Mouse (Mus musculus): Measurements from ENCODE around the gene Lrrc51. TPM values are rescaled to one million over a fixed set of nuclear protein-coding genes. Genes with fewer than 3 reads are reported as not detected.

Gene Lrrc51
- 18.1 and 28.3 TPM in 2 replicates for polyA plus RNA-seq (2015; fragmentation: Nextera tagmentation; extraction: Ambion mirVana)

DNA sequence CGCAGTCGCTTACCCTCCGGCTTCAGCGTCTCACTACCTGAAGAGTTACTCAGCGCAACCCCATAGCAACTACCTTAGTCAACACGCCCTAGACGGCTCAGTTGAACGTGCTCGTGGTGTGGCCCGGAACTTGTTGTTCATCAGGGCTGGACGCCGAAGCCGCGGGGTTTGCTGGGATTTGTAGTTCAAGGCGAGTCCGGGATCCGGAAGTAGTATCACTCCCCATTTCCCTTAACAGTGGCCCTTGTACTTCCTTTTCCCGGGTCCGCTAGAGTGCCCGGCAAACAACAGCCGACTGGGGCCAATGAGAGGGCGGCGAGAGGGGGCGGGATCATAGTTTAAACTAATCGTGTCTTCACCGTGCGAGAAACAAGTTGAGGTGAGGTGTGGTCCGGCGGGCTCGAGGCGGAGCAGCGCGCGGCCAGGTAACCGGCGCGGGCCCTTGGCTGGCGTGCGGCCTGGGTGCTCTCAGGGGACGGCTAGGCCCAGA lies at the start of gene Lrrc51, which contains the start of gene Numa1:
Gene Lrrc51, minus strand, starts transcription at position 145 of the 490 bp plus-strand sequence.
Gene Numa1, plus strand, starts transcription at position 361 of the 490 bp plus-strand sequence.
- H3K9me3 ChIP-seq (ENCODE audit: control insufficient read depth, low read length) = no peaks in the 10 kb centered on the region
- no peaks in the 10 kb centered on the region for H3K36me3 ChIP-seq (ENCODE audit: control insufficient read depth, insufficient read depth, low read length)
- no peaks in the 10 kb centered on the region for H3K27me3 ChIP-seq (ENCODE audit: control insufficient read depth, insufficient read depth, low read depth, low read length)
- peak; percentile 98 for ATAC-seq (ENCODE audit: low read depth)
- H3K9ac ChIP-seq (ENCODE audit: low read length) = peak within 1 kb of the TSS; percentile 93
- peak within 1 kb of the TSS; percentile 93 for H3K4me3 ChIP-seq (ENCODE audit: low read length)
- H3K27ac ChIP-seq (ENCODE audit: low read length) = peak within 1 kb of the TSS; percentile 93
- peak within 1 kb of the TSS; percentile 67 for H3K4me2 ChIP-seq (ENCODE audit: low read depth, low read length)
- under 1% methylated on average over 40 of the region's 40 CpGs for WGBS
- peaks cover 16% of the 10 kb centered on the region for H3K4me1 ChIP-seq (replicated peaks; ENCODE audit: control insufficient read depth, insufficient read depth, low read length)

GRCm38 (mm10) chr7:101982735-101983134 lies 49.0 kb upstream of the Lrrc51 start:
- no peak overlapping the region for H3K4me2 ChIP-seq (ENCODE audit: low read depth, low read length)
- H3K9me3 ChIP-seq (ENCODE audit: control insufficient read depth, low read length) = no peaks in the 10 kb centered on the region
- no peak for ATAC-seq (ENCODE audit: low read depth)
- H3K4me1 ChIP-seq (replicated peaks; ENCODE audit: control insufficient read depth, insufficient read depth, low read length) = no peaks in the 10 kb centered on the region
- H3K36me3 ChIP-seq (ENCODE audit: control insufficient read depth, insufficient read depth, low read length) = no peaks in the 10 kb centered on the region; the same call in 1 of the 2 replicates
- no peak overlapping the region for H3K9ac ChIP-seq (ENCODE audit: low read length)
- H3K4me3 ChIP-seq (ENCODE audit: low read length) = no peak overlapping the region
- H3K27me3 ChIP-seq (ENCODE audit: control insufficient read depth, insufficient read depth, low read depth, low read length) = no peaks in the 10 kb centered on the region
- H3K27ac ChIP-seq (ENCODE audit: low read length) = no peak overlapping the region
- WGBS = 75% methylated on average over 1 of the region's 1 CpGs

GRCm38 (mm10) chr7:101974505-101974904 lies 40.8 kb upstream of the Lrrc51 start:
- Histone ChIP-seq H3K4me3 (ENCODE audit: low read length) (no peak overlapping the region), H3K27ac (ENCODE audit: low read length) (peak overlapping the region; percentile 46), H3K27me3 (ENCODE audit: control insufficient read depth, insufficient read depth, low read depth, low read length) (no peaks in the 10 kb centered on the region), H3K4me2 (ENCODE audit: low read depth, low read length) (no peak overlapping the region), H3K9ac (ENCODE audit: low read length) (no peak overlapping the region), H3K4me1 (replicated peaks; ENCODE audit: control insufficient read depth, insufficient read depth, low read length) (peaks cover 25% of the 10 kb centered on the region), H3K36me3 (ENCODE audit: control insufficient read depth, insufficient read depth, low read length) (no peaks in the 10 kb centered on the region), H3K9me3 (ENCODE audit: control insufficient read depth, low read length) (no peaks in the 10 kb centered on the region)
- 18% methylated on average over 2 of the region's 2 CpGs for WGBS
- no peak for ATAC-seq (ENCODE audit: low read depth)

DNA sequence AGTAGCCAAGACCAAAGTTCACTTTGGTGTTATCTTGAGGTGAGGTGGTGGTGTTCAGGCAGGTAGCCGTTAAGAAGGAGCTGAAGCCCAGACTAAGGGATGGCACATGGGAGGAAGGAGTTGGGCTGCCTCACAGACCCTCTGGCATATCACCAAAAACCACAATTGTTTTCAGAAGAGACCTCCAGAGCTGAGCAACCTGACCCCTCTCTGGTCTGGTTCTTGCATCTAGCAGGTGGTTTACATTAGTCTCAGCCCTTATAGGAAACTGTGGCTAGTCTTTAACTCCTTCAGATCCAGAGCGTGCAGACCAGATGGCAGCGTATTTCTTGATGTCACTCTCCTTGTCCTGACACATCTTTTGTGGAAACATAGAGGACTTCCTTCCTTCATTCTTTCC lies 40.0 kb upstream of the Lrrc51 start:
- H3K27me3 ChIP-seq (ENCODE audit: control insufficient read depth, insufficient read depth, low read depth, low read length) = no peaks in the 10 kb centered on the region
- H3K27ac ChIP-seq (ENCODE audit: low read length) = no peak overlapping the region
- 37% methylated on average over 3 of the region's 3 CpGs for WGBS
- peaks cover 30% of the 10 kb centered on the region for H3K4me1 ChIP-seq (replicated peaks; ENCODE audit: control insufficient read depth, insufficient read depth, low read length)
- no peaks in the 10 kb centered on the region for H3K9me3 ChIP-seq (ENCODE audit: control insufficient read depth, low read length)
- no peak overlapping the region for H3K9ac ChIP-seq (ENCODE audit: low read length)
- no peak overlapping the region for H3K4me3 ChIP-seq (ENCODE audit: low read length)
- ATAC-seq (ENCODE audit: low read depth) = no peak
- H3K36me3 ChIP-seq (ENCODE audit: control insufficient read depth, insufficient read depth, low read length) = no peaks in the 10 kb centered on the region
- no peak overlapping the region for H3K4me2 ChIP-seq (ENCODE audit: low read depth, low read length)

GRCm38 (mm10) chr7:101971721-101972120 lies 38.0 kb upstream of the Lrrc51 start:
- peak overlapping the region; percentile 61 for H3K4me2 ChIP-seq (ENCODE audit: low read depth, low read length)
- H3K27ac ChIP-seq (ENCODE audit: low read length) = peak overlapping the region; percentile 100
- H3K9me3 ChIP-seq (ENCODE audit: control insufficient read depth, low read length) = no peaks in the 10 kb centered on the region
- H3K9ac ChIP-seq (ENCODE audit: low read length) = peak overlapping the region; percentile 94
- peak overlapping the region; percentile 82 for H3K4me3 ChIP-seq (ENCODE audit: low read length)
- H3K27me3 ChIP-seq (ENCODE audit: control insufficient read depth, insufficient read depth, low read depth, low read length) = no peaks in the 10 kb centered on the region
- no peak for ATAC-seq (ENCODE audit: low read depth)
- H3K36me3 ChIP-seq (ENCODE audit: control insufficient read depth, insufficient read depth, low read length) = no peaks in the 10 kb centered on the region
- peaks cover 38% of the 10 kb centered on the region for H3K4me1 ChIP-seq (replicated peaks; ENCODE audit: control insufficient read depth, insufficient read depth, low read length)
- 27% methylated on average over 2 of the region's 2 CpGs for whole genome bisulfite sequencing

DNA sequence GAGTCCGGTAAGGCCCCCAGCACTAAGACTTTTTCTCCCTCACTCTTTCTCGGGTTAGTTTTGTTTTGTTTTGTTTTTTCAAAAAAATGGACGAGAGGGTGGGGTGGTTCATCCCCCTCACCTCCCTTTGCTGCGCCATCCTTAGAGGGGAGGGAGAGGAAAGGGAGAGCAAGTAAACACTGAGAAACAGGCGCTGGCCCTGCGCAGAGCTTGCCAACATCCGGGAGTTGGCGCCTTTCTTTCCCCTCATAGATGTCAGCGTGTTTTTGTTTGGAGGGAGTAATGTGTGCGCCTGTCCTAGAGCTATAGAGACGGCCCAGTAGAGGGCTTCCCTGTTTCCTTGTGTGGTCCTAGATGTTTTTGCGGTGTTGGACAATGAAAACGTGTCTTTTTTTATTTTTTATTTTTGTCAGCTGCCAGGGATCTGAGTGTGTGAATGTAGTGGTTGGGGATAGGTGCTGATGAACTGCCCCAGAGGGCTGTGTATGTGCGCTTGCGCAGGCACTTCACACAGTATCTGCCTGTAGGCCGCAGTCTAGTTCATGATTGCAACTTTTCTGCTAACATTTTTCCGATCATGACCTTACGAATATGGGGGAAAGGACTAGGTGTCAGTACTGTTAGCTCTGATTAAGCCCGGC lies 37.2 kb upstream of the Lrrc51 start:
- WGBS = 2% methylated on average over 19 of the region's 19 CpGs
- peak overlapping the region; percentile 82 for H3K4me3 ChIP-seq (ENCODE audit: low read length)
- no peaks in the 10 kb centered on the region for H3K9me3 ChIP-seq (ENCODE audit: control insufficient read depth, low read length)
- peak overlapping the region; percentile 100 for H3K27ac ChIP-seq (ENCODE audit: low read length)
- H3K27me3 ChIP-seq (ENCODE audit: control insufficient read depth, insufficient read depth, low read depth, low read length) = no peaks in the 10 kb centered on the region
- peak; percentile 78 for ATAC-seq (ENCODE audit: low read depth)
- no peaks in the 10 kb centered on the region for H3K36me3 ChIP-seq (ENCODE audit: control insufficient read depth, insufficient read depth, low read length)
- peak overlapping the region; percentile 94 for H3K9ac ChIP-seq (ENCODE audit: low read length)
- peak overlapping the region; percentile 61 for H3K4me2 ChIP-seq (ENCODE audit: low read depth, low read length)
- peaks cover 39% of the 10 kb centered on the region for H3K4me1 ChIP-seq (replicated peaks; ENCODE audit: control insufficient read depth, insufficient read depth, low read length)

- peak overlapping the region; percentile 100 for H3K27ac ChIP-seq (ENCODE audit: low read length)
- WGBS = under 1% methylated on average over 17 of the region's 17 CpGs
- H3K4me3 ChIP-seq (ENCODE audit: low read length) = peak overlapping the region; percentile 82
- H3K4me1 ChIP-seq (replicated peaks; ENCODE audit: control insufficient read depth, insufficient read depth, low read length) = peaks cover 39% of the 10 kb centered on the region
- H3K9ac ChIP-seq (ENCODE audit: low read length) = peak overlapping the region; percentile 94
- no peaks in the 10 kb centered on the region for H3K9me3 ChIP-seq (ENCODE audit: control insufficient read depth, low read length)
- peak overlapping the region; percentile 61 for H3K4me2 ChIP-seq (ENCODE audit: low read depth, low read length)
- no peaks in the 10 kb centered on the region for H3K36me3 ChIP-seq (ENCODE audit: control insufficient read depth, insufficient read depth, low read length)
- ATAC-seq (ENCODE audit: low read depth) = peak; percentile 74
- H3K27me3 ChIP-seq (ENCODE audit: control insufficient read depth, insufficient read depth, low read depth, low read length) = no peaks in the 10 kb centered on the region
These were observed 36.7 kb upstream of the Lrrc51 start for GRCm38 (mm10) chr7:101970429-101970775.

- WGBS = under 1% methylated on average over 50 of the region's 53 CpGs
- peak; percentile 91 for ATAC-seq (ENCODE audit: low read depth)
- Histone ChIP-seq H3K36me3 (ENCODE audit: control insufficient read depth, insufficient read depth, low read length) (no peaks in the 10 kb centered on the region), H3K9ac (ENCODE audit: low read length) (peak overlapping the region; percentile 94), H3K4me1 (replicated peaks; ENCODE audit: control insufficient read depth, insufficient read depth, low read length) (peaks cover 39% of the 10 kb centered on the region), H3K27ac (ENCODE audit: low read length) (peak overlapping the region; percentile 100), H3K27me3 (ENCODE audit: control insufficient read depth, insufficient read depth, low read depth, low read length) (no peaks in the 10 kb centered on the region), H3K4me2 (ENCODE audit: low read depth, low read length) (peak overlapping the region; percentile 61), H3K9me3 (ENCODE audit: control insufficient read depth, low read length) (no peaks in the 10 kb centered on the region), H3K4me3 (ENCODE audit: low read length) (peak overlapping the region; percentile 82)
These were observed 36.2 kb upstream of the Lrrc51 start for GRCm38 (mm10) chr7:101969694-101970428.

DNA sequence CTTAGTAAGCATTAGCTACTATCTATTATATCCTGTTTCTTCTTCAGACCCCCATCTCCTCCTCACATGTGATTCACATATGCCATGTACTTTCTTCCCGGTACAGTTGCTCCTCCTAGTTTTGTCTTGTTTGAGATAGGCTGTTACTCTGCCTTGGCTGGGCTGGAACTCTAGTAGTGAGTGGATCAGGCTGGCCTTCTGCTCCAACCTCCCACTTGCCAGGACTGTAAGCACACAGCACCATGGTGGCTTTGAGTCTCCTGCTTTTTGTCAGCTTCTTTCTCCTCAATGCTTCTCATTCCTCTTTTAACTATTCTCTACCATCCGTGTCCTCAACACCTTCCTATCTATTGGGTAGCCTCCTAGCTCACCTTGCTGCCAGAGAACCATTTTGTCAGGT lies 35.1 kb upstream of the Lrrc51 start:
- Histone ChIP-seq H3K4me3 (ENCODE audit: low read length) (no peak overlapping the region), H3K9ac (ENCODE audit: low read length) (peak overlapping the region; percentile 45), H3K27ac (ENCODE audit: low read length) (peak overlapping the region; percentile 23; the same call in 1 of the 2 replicates), H3K9me3 (ENCODE audit: control insufficient read depth, low read length) (no peaks in the 10 kb centered on the region), H3K4me1 (replicated peaks; ENCODE audit: control insufficient read depth, insufficient read depth, low read length) (peaks cover 33% of the 10 kb centered on the region), H3K4me2 (ENCODE audit: low read depth, low read length) (peak overlapping the region; percentile 61; the same call in 1 of the 2 replicates), H3K36me3 (ENCODE audit: control insufficient read depth, insufficient read depth, low read length) (no peaks in the 10 kb centered on the region), H3K27me3 (ENCODE audit: control insufficient read depth, insufficient read depth, low read depth, low read length) (no peaks in the 10 kb centered on the region)
- no peak for ATAC-seq (ENCODE audit: low read depth)
- 57% methylated on average over 2 of the region's 2 CpGs for WGBS
